Mouse (Mus musculus): ENCODE data around the gene Satb2. TPM values are rescaled to one million over a fixed set of nuclear protein-coding genes. Genes with fewer than 3 reads are reported as not detected.
"Not testable (repeated sequence)": the region's sequence is repeated elsewhere in the genome, so short reads cannot be mapped to it uniquely, and the experiment has no call there.

Satb2 gene
- total RNA-seq, 2 experiments from 2014 or later = 14.8 TPM

- no peak for DNase-seq (ENCODE audit: low spot score in 2 of 2)
Measured at GRCm38 (mm10) chr1:56844551-56845330, 133.7 kb downstream of the Satb2 start.

- no peak for DNase-seq (ENCODE audit: low spot score in 2 of 2)
Measured at GRCm38 (mm10) chr1:56838901-56839300, 139.5 kb downstream of the Satb2 start.

- DNase-seq (ENCODE audit: low spot score in 2 of 2) = peak; percentile 15 to 33
Measured at GRCm38 (mm10) chr1:56833984-56834900, 144.2 kb downstream of the Satb2 start.

- DNase-seq (ENCODE audit: low spot score in 2 of 2) = no peak
Measured at GRCm38 (mm10) chr1:56833307-56833706, 145.1 kb downstream of the Satb2 start.

- DNase-seq (ENCODE audit: low spot score in 2 of 2) = no peak
Measured at GRCm38 (mm10) chr1:56832738-56833137, 145.7 kb downstream of the Satb2 start.

- no peak for DNase-seq (ENCODE audit: low spot score in 2 of 2)
Measured at GRCm38 (mm10) chr1:56822735-56823134, 155.7 kb downstream of the Satb2 start.

GRCm38 (mm10) chr1:56822025-56822424 is 156.4 kb downstream of the Satb2 start:
- no peak for DNase-seq (ENCODE audit: low spot score in 2 of 2)

- no peak for DNase-seq (ENCODE audit: low spot score in 2 of 2)
Measured at GRCm38 (mm10) chr1:56813506-56813905, 164.9 kb downstream of the Satb2 start.

GRCm38 (mm10) chr1:56812961-56813360 is 165.5 kb downstream of the Satb2 start:
- DNase-seq (ENCODE audit: low spot score in 2 of 2) = no peak

- no peak for DNase-seq (ENCODE audit: low spot score in 2 of 2)
Measured at GRCm38 (mm10) chr1:56811486-56811885, 167.0 kb downstream of the Satb2 start.

GRCm38 (mm10) chr1:56806006-56806405 is 172.4 kb downstream of the Satb2 start:
- DNase-seq (ENCODE audit: low spot score in 2 of 2) = no peak

- no peak for DNase-seq (ENCODE audit: low spot score in 2 of 2)
Measured at GRCm38 (mm10) chr1:56800611-56801010, 177.8 kb downstream of the Satb2 start.

- no peak for DNase-seq (ENCODE audit: low spot score in 2 of 2)
Measured at GRCm38 (mm10) chr1:56795016-56795608, 183.3 kb downstream of the Satb2 start.

GRCm38 (mm10) chr1:56789641-56790040 is 188.8 kb downstream of the Satb2 start:
- DNase-seq (ENCODE audit: low spot score in 2 of 2) = no peak

GRCm38 (mm10) chr1:56782139-56782538 is 196.3 kb downstream of the Satb2 start:
- DNase-seq (ENCODE audit: low spot score in 2 of 2) = not testable (repeated sequence)

- no peak for DNase-seq (ENCODE audit: low spot score in 2 of 2)
Measured at GRCm38 (mm10) chr1:56764205-56764604, 214.2 kb downstream of the Satb2 start.

- no peak for DNase-seq (ENCODE audit: low spot score in 2 of 2)
Measured at GRCm38 (mm10) chr1:56761512-56761911, 216.9 kb downstream of the Satb2 start.

GRCm38 (mm10) chr1:56753283-56753682 is 225.2 kb downstream of the Satb2 start:
- no peak for DNase-seq (ENCODE audit: low spot score in 2 of 2)

GRCm38 (mm10) chr1:56750693-56751092 is 227.8 kb downstream of the Satb2 start:
- DNase-seq (ENCODE audit: low spot score in 2 of 2) = no peak

GRCm38 (mm10) chr1:56749629-56750311 is 228.7 kb downstream of the Satb2 start:
- no peak for DNase-seq (ENCODE audit: low spot score in 2 of 2)

- DNase-seq (ENCODE audit: low spot score in 2 of 2) = no peak
Measured at GRCm38 (mm10) chr1:56748876-56749493, 229.5 kb downstream of the Satb2 start.
